Mouse (Mus musculus) myocyte (in vitro differentiated cells): ENCODE results near the gene Igsf3. TPM values are rescaled to one million over a fixed set of nuclear protein-coding genes. Genes with fewer than 3 reads are reported as not detected.

Experiments used
- H3K27me3 ChIP-seq: one replicate; pipeline ENCODE4 v1.6.1; 2011; ENCODE audit not compliant: control insufficient read depth, insufficient read depth, insufficient read length
- H3K36me3 ChIP-seq: one replicate; pipeline ENCODE4 v1.6.1; 2011; ENCODE audit not compliant: control insufficient read depth, insufficient read depth
- H3K4me2 ChIP-seq: one replicate; pipeline ENCODE4 v1.6.1; 2011; ENCODE audit warnings: low read depth, control low read depth
- H3K4me3 ChIP-seq: one replicate; pipeline ENCODE4 v1.5.1; 2011; ENCODE audit warnings: mild to moderate bottlenecking, control low read depth, moderate library complexity
- H3K79me2 ChIP-seq: one replicate; pipeline ENCODE4 v1.6.1; 2011; ENCODE audit not compliant: control insufficient read depth, insufficient read depth
- H3ac ChIP-seq: one replicate; pipeline ENCODE4 v1.6.1; 2011; ENCODE audit not compliant: control insufficient read depth, insufficient read length
- CEBPB ChIP-seq: IDR thresholded peaks from 2 replicates; pipeline ENCODE4 v1.6.1; 2011; ENCODE audit warnings: mild to moderate bottlenecking, moderate library complexity; ENCODE audit not compliant: poor library complexity, insufficient read depth, severe bottlenecking
- E2F4 ChIP-seq: IDR thresholded peaks from one replicate; pipeline ENCODE4 v1.6.1; 2011; ENCODE audit warnings: mild to moderate bottlenecking, control low read depth, moderate library complexity; ENCODE audit not compliant: insufficient read depth
- MAX ChIP-seq: IDR thresholded peaks from one replicate; pipeline ENCODE4 v1.6.1; 2011; ENCODE audit warnings: low read depth, mild to moderate bottlenecking, control low read depth
- MYOD1 ChIP-seq, 3 experiments: IDR thresholded peaks; one replicate each; pipeline ENCODE4 v1.6.1; 2011; ENCODE audit warnings: control low read depth in 2 of 3, low read depth in 2 of 3, mild to moderate bottlenecking in 2 of 3, moderate library complexity in 1 of 3; ENCODE audit not compliant: insufficient read length in 2 of 3, control insufficient read depth in 1 of 3
- MYOG ChIP-seq, 3 experiments: IDR thresholded peaks; one replicate each; pipeline ENCODE4 v1.6.1; 2011; ENCODE audit warnings: control low read depth in 2 of 3, low read depth in 2 of 3, mild to moderate bottlenecking in 2 of 3; ENCODE audit not compliant: insufficient read length in 2 of 3, control insufficient read depth in 1 of 3, insufficient read depth in 1 of 3
- POLR2A ChIP-seq: IDR thresholded peaks from one replicate; pipeline ENCODE4 v1.6.1; 2011; ENCODE audit warnings: low read depth, mild to moderate bottlenecking, control low read depth, moderate library complexity; ENCODE audit not compliant: insufficient read length
- POLR2AphosphoS2 ChIP-seq: IDR thresholded peaks from one replicate; pipeline ENCODE4 v1.6.1; 2011; ENCODE audit warnings: low read depth, control low read depth; ENCODE audit not compliant: insufficient read length
- REST ChIP-seq: IDR thresholded peaks from one replicate; pipeline ENCODE4 v1.6.1; 2011; ENCODE audit warnings: mild to moderate bottlenecking, control low read depth, moderate library complexity; ENCODE audit not compliant: insufficient read depth, insufficient read length
- SRF ChIP-seq: IDR thresholded peaks from one replicate; pipeline ENCODE4 v1.6.1; 2011; ENCODE audit warnings: low read depth; ENCODE audit not compliant: control insufficient read depth, insufficient read length
- TCF12 ChIP-seq: IDR thresholded peaks from one replicate; pipeline ENCODE4 v1.6.1; 2011; ENCODE audit warnings: mild to moderate bottlenecking, control low read depth; ENCODE audit not compliant: poor library complexity, insufficient read depth, severe bottlenecking
- TCF3 ChIP-seq: IDR thresholded peaks from one replicate; pipeline ENCODE4 v1.6.1; 2011; ENCODE audit warnings: low read depth, control low read depth; ENCODE audit not compliant: insufficient read length
- USF1 ChIP-seq: IDR thresholded peaks from one replicate; pipeline ENCODE4 v1.6.1; 2011; ENCODE audit warnings: low read depth, mild to moderate bottlenecking, control low read depth, moderate library complexity
- polyA plus RNA-seq: library from polyadenylated mRNA; unstranded; fragments of >200 nt; fragmentation: generic; extraction: Trizol; gene quantifications from one replicate; pipeline ENCODE4 v1.2.1, GENCODE M21; 2012; ENCODE audit warnings: missing spikeins

Igsf3 gene
- polyA plus RNA-seq, 1 experiment, result 8.9 TPM

DNA sequence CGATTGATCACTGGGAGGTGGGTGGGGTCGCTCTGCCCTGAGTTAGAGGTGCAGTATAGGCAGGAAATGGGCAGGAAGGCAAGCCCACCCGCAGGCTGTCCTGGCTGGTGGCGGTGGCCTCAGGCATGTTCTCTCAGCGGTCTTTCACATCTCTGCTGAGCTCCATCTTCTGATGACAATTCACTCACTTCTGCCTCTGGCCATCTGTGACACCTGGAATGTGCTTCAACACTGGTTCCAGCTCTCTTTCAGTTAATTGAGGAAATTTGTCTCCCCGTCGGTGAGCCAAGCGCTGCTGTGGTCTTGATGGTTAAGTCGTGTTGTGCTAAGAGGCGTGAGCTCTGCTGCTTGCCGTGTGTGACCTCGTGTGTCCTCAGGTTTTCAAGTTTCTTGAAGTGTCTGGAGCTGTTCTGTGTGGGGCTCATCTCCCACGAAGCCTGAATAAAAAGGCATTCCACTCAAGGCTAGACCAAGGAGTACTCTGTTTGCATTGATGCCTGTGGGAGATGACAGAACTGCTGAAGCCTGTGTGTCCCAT, 19.9 kb downstream of the Igsf3 start:
- Histone ChIP-seq H3K79me2 (no peaks in the 10 kb centered on the region), H3K4me2 (no peak overlapping the region), H3ac (no peak overlapping the region), H3K4me3 (no peak overlapping the region), H3K36me3 (no peaks in the 10 kb centered on the region), H3K27me3 (no peaks in the 10 kb centered on the region)
- TF ChIP-seq POLR2AphosphoS2, result no peak
- no peak for TF ChIP-seq TCF3
- no peak for TF ChIP-seq SRF
- no peak for TF ChIP-seq REST
- TF ChIP-seq CEBPB, result no peak
- TF ChIP-seq POLR2A, result no peak
- no peak for TF ChIP-seq USF1
- no peak for TF ChIP-seq E2F4
- TF ChIP-seq MAX, result no peak
- no peak for TF ChIP-seq TCF12
- no peak for TF ChIP-seq MYOD1 (IDR thresholded peaks at IDR 0.05; ENCODE audit: control insufficient read depth in 1 of 3, insufficient read length in 2 of 3, low read depth in 2 of 3)
- TF ChIP-seq MYOG (IDR thresholded peaks at IDR 0.05; ENCODE audit: control insufficient read depth in 1 of 3, insufficient read depth in 1 of 3, insufficient read length in 2 of 3, low read depth in 2 of 3), result no peak

- no peaks in the 10 kb centered on the region for H3K36me3 ChIP-seq
- no peak overlapping the region for H3ac ChIP-seq
- H3K4me2 ChIP-seq, result peak overlapping the region; percentile 28
- H3K4me3 ChIP-seq, result no peak overlapping the region
- H3K79me2 ChIP-seq, result no peaks in the 10 kb centered on the region
- no peaks in the 10 kb centered on the region for H3K27me3 ChIP-seq
- TF ChIP-seq TCF3 (no peak), MYOD1 (IDR thresholded peaks at IDR 0.05; ENCODE audit: control insufficient read depth in 1 of 3, insufficient read length in 2 of 3, low read depth in 2 of 3) (no peak), USF1 (no peak), MYOG (IDR thresholded peaks at IDR 0.05; ENCODE audit: control insufficient read depth in 1 of 3, insufficient read depth in 1 of 3, insufficient read length in 2 of 3, low read depth in 2 of 3) (no peak), REST (no peak), E2F4 (no peak), POLR2A (no peak), SRF (no peak), MAX (no peak), CEBPB (no peak), POLR2AphosphoS2 (no peak), TCF12 (no peak)
These were observed 20.5 kb downstream of the Igsf3 start for GRCm38 (mm10) chr3:101397422-101397821.

DNA sequence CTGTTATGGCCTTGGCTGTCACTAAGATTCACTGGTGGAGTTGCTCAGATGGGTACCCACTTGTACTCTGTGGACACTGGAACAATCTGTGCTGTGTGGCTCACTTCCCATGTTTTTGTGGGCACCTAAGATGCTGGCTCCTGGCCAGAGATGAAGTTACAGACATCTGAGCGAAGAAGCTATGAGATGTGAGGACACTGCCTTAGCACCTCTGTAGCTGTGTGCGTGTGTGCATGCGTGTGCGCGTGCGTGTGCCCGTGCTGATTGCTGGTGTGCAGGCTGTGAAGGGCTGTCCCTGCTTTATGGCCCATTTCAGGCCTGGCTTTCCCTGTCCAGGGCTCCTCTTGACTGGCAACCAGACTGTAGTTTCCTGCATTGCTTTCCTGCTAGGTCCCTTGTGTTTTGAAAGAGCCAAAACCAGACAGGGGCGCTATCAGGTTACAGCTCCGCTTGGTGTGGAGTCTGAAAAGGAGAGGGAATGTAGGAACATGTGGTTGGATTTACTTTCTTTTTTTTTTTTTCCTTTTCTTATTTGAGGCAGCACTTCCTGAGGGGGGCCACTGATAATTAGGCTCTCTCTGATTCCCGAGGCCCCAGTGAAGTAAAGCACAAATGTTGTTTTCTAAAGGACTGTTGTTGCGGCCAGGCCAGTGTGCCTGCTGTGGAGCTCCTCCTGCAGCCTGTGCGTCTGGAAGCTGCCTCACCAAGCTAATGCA, 21.3 kb downstream of the Igsf3 start:
- no peak for TF ChIP-seq MAX
- TF ChIP-seq REST, result no peak
- no peak for TF ChIP-seq TCF3
- TF ChIP-seq E2F4, result no peak
- no peak for TF ChIP-seq MYOG (IDR thresholded peaks at IDR 0.05; ENCODE audit: control insufficient read depth in 1 of 3, insufficient read depth in 1 of 3, insufficient read length in 2 of 3, low read depth in 2 of 3)
- TF ChIP-seq MYOD1 (IDR thresholded peaks at IDR 0.05; ENCODE audit: control insufficient read depth in 1 of 3, insufficient read length in 2 of 3, low read depth in 2 of 3), result no peak
- TF ChIP-seq POLR2A, result no peak
- TF ChIP-seq POLR2AphosphoS2, result no peak
- TF ChIP-seq USF1, result no peak
- TF ChIP-seq TCF12, result no peak
- TF ChIP-seq SRF, result no peak
- no peak for TF ChIP-seq CEBPB
- H3ac ChIP-seq, result no peak overlapping the region
- no peaks in the 10 kb centered on the region for H3K36me3 ChIP-seq
- no peaks in the 10 kb centered on the region for H3K27me3 ChIP-seq
- H3K79me2 ChIP-seq, result no peaks in the 10 kb centered on the region
- H3K4me3 ChIP-seq, result no peak overlapping the region
- peak overlapping the region; percentile 28 for H3K4me2 ChIP-seq

DNA sequence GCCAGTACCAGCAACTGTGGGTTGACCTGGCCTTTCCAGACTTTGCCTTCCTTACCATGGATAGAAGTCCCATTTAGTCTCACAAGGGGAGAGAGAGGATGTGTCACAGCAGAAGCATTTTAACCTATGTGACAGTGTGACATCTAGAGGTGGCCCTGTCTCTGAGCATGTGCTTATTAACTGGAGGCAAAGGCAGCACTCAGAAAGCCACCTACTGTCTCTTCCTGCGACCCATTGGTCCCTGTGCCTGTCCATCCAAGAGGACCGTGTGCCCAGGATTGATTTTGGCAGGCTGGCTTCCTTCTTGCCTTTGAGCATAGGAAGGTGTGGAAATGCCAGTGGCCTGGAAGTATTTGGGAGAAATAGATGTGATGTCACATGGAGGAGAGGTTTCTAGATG, 22.0 kb downstream of the Igsf3 start:
- H3K4me2 ChIP-seq, result peak overlapping the region; percentile 3

More for the DNA sequence above, 22.0 kb downstream of the Igsf3 start:
- no peak for TF ChIP-seq SRF
- TF ChIP-seq POLR2A, result no peak
- no peak for TF ChIP-seq TCF3
- TF ChIP-seq MYOG (IDR thresholded peaks at IDR 0.05; ENCODE audit: control insufficient read depth in 1 of 3, insufficient read depth in 1 of 3, insufficient read length in 2 of 3, low read depth in 2 of 3), result no peak
- TF ChIP-seq CEBPB, result no peak
- TF ChIP-seq MAX, result no peak
- TF ChIP-seq MYOD1 (IDR thresholded peaks at IDR 0.05; ENCODE audit: control insufficient read depth in 1 of 3, insufficient read length in 2 of 3, low read depth in 2 of 3), result no peak
- TF ChIP-seq REST, result no peak
- no peak for TF ChIP-seq E2F4
- no peak for TF ChIP-seq POLR2AphosphoS2
- no peak for TF ChIP-seq TCF12
- no peak for TF ChIP-seq USF1
- no peak overlapping the region for H3K4me3 ChIP-seq
- no peaks in the 10 kb centered on the region for H3K79me2 ChIP-seq
- no peaks in the 10 kb centered on the region for H3K27me3 ChIP-seq
- H3K36me3 ChIP-seq, result no peaks in the 10 kb centered on the region
- H3ac ChIP-seq, result no peak overlapping the region
